Mouse (Mus musculus) frontal cortex, adult (tissue): ENCODE measurements around the gene Nbea.
A peak's percentile ranks its signal among the peaks of the same experiment; 100 is the strongest.

Source experiments
- ATAC-seq: cut with Nextera tagmentation; 2 replicates; pipeline ENCODE4 v1.9.2; 2017; ENCODE audit warnings: mild to moderate bottlenecking, moderate library complexity, mixed read lengths; ENCODE audit not compliant: low TSS enrichment

Gene Nbea

DNA sequence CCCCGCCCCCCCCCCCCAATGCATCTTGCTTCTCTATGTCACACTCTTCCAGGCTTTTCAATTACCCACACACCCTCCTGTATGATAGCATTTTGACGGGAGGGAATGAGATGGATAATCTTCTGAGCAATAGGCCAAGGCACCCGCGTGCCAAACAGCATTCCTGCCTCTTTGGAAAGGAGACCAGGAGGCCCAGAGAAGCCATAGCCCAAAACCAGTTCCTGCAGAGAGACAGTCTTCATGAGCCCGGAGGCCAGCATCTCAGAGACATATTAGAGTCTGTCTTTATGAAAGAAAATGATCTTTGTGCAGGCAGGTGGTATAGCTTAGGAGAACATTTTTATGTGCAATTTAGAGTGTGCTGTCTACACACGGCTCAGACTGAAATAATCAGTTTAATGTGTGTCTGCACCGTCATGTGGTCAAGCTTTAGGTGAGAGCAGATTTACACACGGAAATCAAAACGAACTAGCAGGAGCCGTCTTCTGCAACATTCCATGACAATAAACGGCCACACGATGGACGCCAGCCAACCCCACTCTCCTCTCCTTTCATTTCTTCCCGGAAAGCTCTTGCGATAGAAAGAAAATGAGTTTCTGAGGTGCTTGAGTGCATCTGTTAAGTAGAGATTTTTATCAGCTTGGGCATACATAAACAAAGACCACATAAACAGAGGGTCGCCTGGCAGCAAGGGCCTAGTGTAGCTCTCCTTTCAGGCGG lies 584.0 kb downstream of the Nbea start:
- no peak for ATAC-seq

- no peak for ATAC-seq
Observed at GRCm38 (mm10) chr3:55598681-55599080, 584.8 kb downstream of the Nbea start.

GRCm38 (mm10) chr3:55593312-55593711 lies 590.2 kb downstream of the Nbea start:
- no peak for ATAC-seq

DNA sequence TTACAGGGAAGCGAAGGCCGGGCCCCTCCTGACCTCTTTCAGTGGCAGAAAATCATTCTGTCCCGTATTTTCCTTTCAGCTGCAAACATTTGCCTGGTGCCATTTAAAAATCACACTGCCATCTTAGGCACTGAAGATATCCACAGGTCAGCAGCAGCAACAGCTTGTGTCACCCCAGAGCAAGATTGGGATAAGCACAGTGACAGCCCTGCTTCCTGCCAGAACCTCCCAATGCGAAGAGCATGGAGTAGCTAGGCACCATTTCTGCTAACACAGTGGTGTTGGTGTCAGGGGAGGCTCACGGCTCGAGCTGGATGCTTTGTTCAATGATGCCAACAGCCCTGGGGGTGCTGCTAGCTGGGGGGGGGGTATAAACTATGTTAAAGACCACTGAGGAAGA lies 592.8 kb downstream of the Nbea start:
- ATAC-seq = no peak

DNA sequence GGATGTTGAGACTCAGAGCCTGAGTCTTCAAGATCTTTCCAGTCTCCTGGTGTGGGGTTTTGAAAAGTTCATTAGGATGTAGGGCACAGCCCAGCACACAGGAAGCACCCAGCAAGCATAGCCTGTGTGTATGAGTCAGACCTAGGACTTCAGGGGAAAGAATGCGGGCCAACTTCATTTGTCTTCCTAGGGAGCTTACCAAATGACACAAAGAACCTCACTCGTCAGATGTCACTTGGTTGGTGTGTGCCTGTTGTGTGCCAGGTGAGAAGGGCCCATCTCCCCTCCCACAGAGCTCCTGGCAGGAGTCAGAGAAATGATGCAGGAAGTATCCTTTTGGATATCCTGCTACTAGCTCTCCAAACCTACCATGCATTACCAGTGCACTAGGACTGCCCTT lies 593.2 kb downstream of the Nbea start:
- ATAC-seq = no peak

GRCm38 (mm10) chr3:55589402-55589944 lies 594.0 kb downstream of the Nbea start:
- no peak for ATAC-seq

DNA sequence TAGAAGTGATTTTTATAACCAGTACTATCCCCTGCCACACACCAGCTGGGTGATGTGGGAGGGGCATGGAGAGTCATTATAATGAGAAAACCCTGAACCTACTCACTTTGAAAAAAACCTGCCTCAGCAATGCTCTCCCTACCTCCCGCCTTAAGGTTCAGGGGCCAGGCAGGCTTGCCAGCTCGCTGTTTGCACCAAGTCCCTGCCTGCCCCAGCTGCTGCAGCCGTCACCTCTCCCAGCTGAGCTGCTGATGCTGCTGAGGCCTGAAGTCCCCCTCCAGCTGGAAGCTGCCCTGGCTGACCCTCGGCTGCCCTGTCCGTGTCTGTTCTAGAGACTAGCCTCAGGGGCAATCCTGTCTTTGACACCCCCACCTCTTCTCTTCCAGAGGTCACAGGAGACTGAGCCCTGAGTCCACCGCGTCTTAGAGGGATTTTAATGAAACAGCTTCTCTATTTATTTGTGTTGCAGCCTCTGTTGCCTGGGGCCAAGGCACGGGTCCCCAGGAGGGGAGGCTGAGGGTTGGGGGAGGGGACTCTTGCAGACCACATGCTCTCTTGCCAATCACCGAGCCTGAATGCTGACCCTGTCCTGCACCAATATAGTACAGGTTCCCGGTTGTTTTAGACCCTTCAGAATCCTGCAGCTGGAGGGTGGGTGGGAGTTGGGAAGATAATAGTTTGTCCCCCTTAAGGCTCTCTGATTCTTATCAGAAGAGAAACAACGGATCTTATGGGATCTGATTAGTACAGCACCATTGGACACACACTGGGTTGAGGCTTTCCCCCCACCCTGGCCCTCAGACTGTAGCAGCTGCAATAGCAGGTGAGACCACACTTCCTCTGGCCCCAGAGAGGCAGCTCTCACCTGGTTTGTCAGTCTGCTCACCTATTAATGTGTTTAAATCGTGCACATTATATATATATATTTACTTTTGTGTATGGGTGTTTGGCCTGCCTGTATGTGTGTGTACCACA lies 595.2 kb downstream of the Nbea start:
- ATAC-seq = 0 out of 2 replicates have a peak, but pooled peaks have one; percentile 9

- no peak for ATAC-seq
Observed at GRCm38 (mm10) chr3:55587434-55587971, 596.0 kb downstream of the Nbea start.
